Mouse (Mus musculus) forebrain, embryonic 13.5 days (tissue): ENCODE measurements around the gene Pomgnt2. TPM values are rescaled to one million over a fixed set of nuclear protein-coding genes. Genes with fewer than 3 reads are reported as not detected.

Source experiments
- ATAC-seq: fragments of 200-750 bp; cut with Nextera tagmentation; 2 replicates; pipeline ENCODE4 v1.8.0; 2017
- H3K27ac ChIP-seq: fragments of 300-500 bp; sonication (generic); 2 replicates; pipeline ENCODE4 v1.5.1; 2015; ENCODE audit warnings: inconsistent platforms, mild to moderate bottlenecking, moderate library complexity
- H3K27me3 ChIP-seq: fragments of 300-500 bp; sonication (generic); 2 replicates; pipeline ENCODE4 v1.6.1; 2015; ENCODE audit warnings: mild to moderate bottlenecking, inconsistent platforms
- H3K36me3 ChIP-seq: fragments of 300-500 bp; sonication (generic); 2 replicates; pipeline ENCODE4 v1.6.1; 2015; ENCODE audit warnings: mild to moderate bottlenecking, inconsistent platforms; ENCODE audit not compliant: poor library complexity, severe bottlenecking
- H3K4me1 ChIP-seq: fragments of 300-500 bp; sonication (generic); 2 replicates; pipeline ENCODE4 v1.6.1; 2015; ENCODE audit warnings: inconsistent platforms
- H3K4me2 ChIP-seq: fragments of 300-500 bp; sonication (generic); 2 replicates; pipeline ENCODE4 v1.6.1; 2015; ENCODE audit warnings: inconsistent platforms, mild to moderate bottlenecking, moderate library complexity
- H3K4me3 ChIP-seq: fragments of 300-500 bp; sonication (generic); 2 replicates; pipeline ENCODE4 v1.5.1; 2015; ENCODE audit warnings: mild to moderate bottlenecking, inconsistent platforms
- H3K9ac ChIP-seq: fragments of 300-500 bp; sonication (generic); 2 replicates; pipeline ENCODE4 v1.6.1; 2015; ENCODE audit warnings: mild to moderate bottlenecking, inconsistent platforms
- H3K9me3 ChIP-seq: fragments of 300-500 bp; sonication (generic); replicated peaks from 2 replicates; pipeline ENCODE4 v1.6.1; 2016; ENCODE audit warnings: inconsistent platforms
- WGBS: fragments of 180-500 bp; shearing (Covaris S2); methylation state at CpG from one replicate; pipeline ENCODE4 v1.1.7; 2015; 5-methylcytosine and 5-hydroxymethylcytosine counted together
- polyA plus RNA-seq: library from polyadenylated mRNA; unstranded; fragments of >200 nt; fragmentation: Nextera tagmentation; extraction: Ambion mirVana; gene quantifications from 2 replicates; pipeline ENCODE4 v1.2.1, GENCODE M21; 2015

The Pomgnt2 gene
- polyA plus RNA-seq, 1 experiment from 2014 or later: 16.7 TPM

DNA sequence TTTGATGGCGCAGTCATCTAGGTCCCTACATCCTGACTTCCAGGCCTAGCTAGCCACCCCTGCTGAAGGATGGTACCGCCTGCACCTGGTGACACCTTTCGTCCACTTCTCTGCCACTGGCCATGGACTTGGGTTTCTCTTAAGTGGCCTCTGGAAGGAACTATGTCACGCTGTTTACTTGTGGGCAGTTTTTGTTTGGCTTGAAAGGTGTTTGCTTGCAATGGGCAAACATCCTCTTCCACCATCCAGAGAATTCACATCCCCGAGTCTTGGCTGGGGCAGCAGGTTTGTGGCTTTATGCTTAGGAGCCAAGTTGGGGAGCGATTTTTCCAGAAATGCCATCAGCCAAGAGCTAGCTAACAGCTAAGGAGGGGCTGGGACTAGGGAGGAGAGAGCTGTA, 44.3 kb downstream of the Pomgnt2 start:
- no peaks in the 10 kb centered on the region for H3K27me3 ChIP-seq
- H3K9ac ChIP-seq: no peak overlapping the region
- no peak overlapping the region for H3K27ac ChIP-seq
- no peak overlapping the region for H3K4me2 ChIP-seq
- H3K9me3 ChIP-seq: no peaks in the 10 kb centered on the region
- no peak overlapping the region for H3K4me3 ChIP-seq
- no peaks in the 10 kb centered on the region for H3K36me3 ChIP-seq
- H3K4me1 ChIP-seq: peaks cover 15% of the 10 kb centered on the region
- WGBS: 92% methylated on average over 6 of the region's 6 CpGs
- no peak for ATAC-seq

DNA sequence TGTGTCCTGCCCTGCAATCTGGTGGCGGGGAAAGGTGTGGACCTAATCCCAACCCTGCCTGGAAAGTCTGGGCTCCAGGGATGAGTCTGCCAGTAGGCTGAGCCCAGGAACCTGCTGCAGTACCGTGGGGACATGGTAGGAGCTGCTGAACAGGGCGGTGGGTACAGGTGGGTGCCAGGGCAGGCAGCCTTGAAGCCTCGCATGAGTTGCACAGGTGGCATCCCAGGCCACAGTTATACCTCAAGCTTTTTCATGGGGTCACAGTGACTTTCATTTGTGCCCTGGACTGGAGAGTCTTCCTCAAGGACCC, 45.8 kb downstream of the Pomgnt2 start:
- no peaks in the 10 kb centered on the region for H3K36me3 ChIP-seq
- peaks cover 15% of the 10 kb centered on the region for H3K4me1 ChIP-seq
- 0 out of 2 replicates have a peak overlapping the region, but pooled peaks have one; percentile 65 for H3K27ac ChIP-seq
- peak overlapping the region; percentile 56 for H3K4me2 ChIP-seq
- no peaks in the 10 kb centered on the region for H3K27me3 ChIP-seq
- H3K9ac ChIP-seq: peak overlapping the region; percentile 41; the same call in 1 of the 2 replicates
- no peaks in the 10 kb centered on the region for H3K9me3 ChIP-seq
- peak overlapping the region; percentile 24 for H3K4me3 ChIP-seq
- WGBS: 20% methylated on average over 4 of the region's 4 CpGs
- ATAC-seq: peak; percentile 68

DNA sequence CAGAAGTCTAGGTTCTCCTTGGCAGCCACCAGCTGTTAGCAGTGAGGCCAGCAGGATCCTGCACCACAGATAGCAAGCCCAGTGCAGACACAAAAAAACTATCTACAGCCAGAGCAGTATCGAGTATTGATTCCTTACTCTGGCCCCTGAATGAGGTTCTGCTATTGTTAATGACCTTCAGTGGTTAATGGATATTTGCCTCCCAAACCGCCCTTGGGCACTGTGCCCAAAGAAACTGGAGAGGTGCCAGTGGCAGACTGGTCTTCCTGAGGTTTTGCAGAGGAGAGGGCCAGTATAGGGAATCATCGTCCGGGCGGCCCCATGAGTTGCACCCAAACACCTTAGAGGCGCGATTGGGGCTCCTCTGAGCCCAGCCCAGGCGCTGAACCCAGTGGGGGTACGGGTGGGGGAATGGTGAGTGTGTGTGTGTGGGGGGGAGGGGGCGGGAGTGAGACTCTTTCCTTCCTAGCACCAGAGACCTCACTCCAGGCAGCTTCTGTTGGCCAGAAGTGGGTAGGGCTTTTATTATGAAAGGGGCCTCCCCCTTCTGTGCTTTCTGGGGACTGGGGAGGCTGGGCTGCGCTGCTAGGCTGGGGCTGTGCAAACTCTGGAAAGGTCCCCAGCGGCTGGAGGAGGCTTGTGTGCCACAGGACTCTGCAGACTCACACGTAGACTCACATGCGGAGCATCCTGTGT, 46.3 kb downstream of the Pomgnt2 start, which contains the start of gene Fam198a:
Gene Fam198a (plus strand): TSS at position 571 of the 696 bp plus-strand sequence.
- Histone ChIP-seq H3K4me2 (peak within 1 kb of the TSS; percentile 56), H3K27me3 (no peaks in the 10 kb centered on the region), H3K4me1 (peaks cover 15% of the 10 kb centered on the region), H3K9me3 (no peaks in the 10 kb centered on the region), H3K27ac (peak within 1 kb of the TSS; percentile 65), H3K4me3 (peak within 1 kb of the TSS; percentile 24), H3K36me3 (no peaks in the 10 kb centered on the region), H3K9ac (peak within 1 kb of the TSS; percentile 41; the same call in 1 of the 2 replicates)
- 2% methylated on average over 14 of the region's 14 CpGs for WGBS
- ATAC-seq: peak; percentile 93

DNA sequence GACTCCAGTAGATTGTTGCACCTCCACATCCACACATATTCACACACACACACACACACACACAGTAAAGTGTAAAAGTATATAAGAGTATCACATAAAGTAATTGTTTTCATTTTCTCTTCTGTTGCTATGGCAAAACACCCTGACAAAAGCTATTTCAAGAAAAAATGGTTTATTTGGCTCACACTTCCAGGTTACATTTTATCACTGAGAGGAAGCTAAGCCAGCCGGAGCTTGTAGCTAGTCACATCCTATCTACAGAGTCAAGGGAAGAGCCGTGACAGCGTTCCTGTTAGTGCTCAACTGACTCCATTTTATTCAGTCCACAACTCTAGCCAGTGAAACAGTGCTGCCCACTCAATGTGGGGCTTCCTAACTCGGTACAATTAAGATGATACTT, 48.5 kb downstream of the Pomgnt2 start:
- ATAC-seq: no peak
- Histone ChIP-seq H3K9me3 (no peaks in the 10 kb centered on the region), H3K27me3 (no peaks in the 10 kb centered on the region), H3K4me1 (peaks cover 15% of the 10 kb centered on the region), H3K4me3 (no peak overlapping the region), H3K36me3 (no peaks in the 10 kb centered on the region), H3K4me2 (no peak overlapping the region), H3K9ac (no peak overlapping the region), H3K27ac (no peak overlapping the region)
- 80% methylated on average over 4 of the region's 4 CpGs for WGBS

DNA sequence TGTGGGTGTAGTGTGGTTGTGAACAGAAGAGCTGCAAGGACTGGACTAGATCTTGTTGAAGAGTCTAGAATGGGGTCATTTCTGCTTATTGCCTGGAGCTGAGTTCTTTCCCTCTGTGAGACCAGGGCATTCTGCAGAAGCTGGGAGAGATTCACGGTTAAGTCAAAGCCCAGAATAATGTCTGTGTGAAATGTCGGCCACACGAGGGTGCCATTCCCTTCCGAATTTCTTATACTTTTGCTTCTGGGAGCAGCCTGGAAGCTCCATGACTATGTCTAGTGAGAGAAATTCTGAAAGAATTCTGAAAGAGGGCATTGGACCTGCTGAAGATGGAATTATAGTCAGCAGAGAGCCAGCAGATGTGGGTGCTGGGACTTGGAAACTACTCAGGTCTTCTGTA, 49.1 kb downstream of the Pomgnt2 start:
- 7% methylated on average over 4 of the region's 4 CpGs for WGBS
- Histone ChIP-seq H3K9ac (no peak overlapping the region), H3K9me3 (no peaks in the 10 kb centered on the region), H3K4me2 (no peak overlapping the region), H3K4me3 (no peak overlapping the region), H3K27me3 (no peaks in the 10 kb centered on the region), H3K36me3 (no peaks in the 10 kb centered on the region), H3K4me1 (peaks cover 15% of the 10 kb centered on the region), H3K27ac (no peak overlapping the region)
- no peak for ATAC-seq

DNA sequence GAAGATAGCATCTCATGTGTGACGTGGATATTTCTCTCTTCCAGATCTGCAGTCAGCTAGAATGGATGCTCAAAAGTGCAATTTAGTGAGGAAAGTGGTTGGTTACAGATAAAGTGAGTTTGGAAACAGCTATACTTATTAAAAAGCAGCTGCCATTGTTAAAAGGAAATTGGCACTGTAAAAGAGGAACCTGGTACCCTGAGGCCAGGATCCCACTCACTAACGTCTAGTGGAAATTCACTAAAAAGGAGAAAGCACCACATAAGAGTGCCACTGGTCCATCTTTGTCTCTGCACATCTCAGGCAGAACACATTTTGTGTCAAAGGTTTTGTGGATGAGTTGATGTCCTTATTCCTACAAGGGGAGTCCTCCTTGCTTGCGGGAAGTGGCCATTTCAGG, 53.3 kb downstream of the Pomgnt2 start:
- H3K9me3 ChIP-seq: no peaks in the 10 kb centered on the region
- H3K9ac ChIP-seq: no peak overlapping the region
- H3K4me3 ChIP-seq: no peak overlapping the region
- no peaks in the 10 kb centered on the region for H3K4me1 ChIP-seq
- no peak overlapping the region for H3K4me2 ChIP-seq
- no peak for ATAC-seq
- H3K36me3 ChIP-seq: no peaks in the 10 kb centered on the region
- 90% methylated on average over 3 of the region's 3 CpGs for WGBS
- no peak overlapping the region for H3K27ac ChIP-seq
- H3K27me3 ChIP-seq: no peaks in the 10 kb centered on the region

DNA sequence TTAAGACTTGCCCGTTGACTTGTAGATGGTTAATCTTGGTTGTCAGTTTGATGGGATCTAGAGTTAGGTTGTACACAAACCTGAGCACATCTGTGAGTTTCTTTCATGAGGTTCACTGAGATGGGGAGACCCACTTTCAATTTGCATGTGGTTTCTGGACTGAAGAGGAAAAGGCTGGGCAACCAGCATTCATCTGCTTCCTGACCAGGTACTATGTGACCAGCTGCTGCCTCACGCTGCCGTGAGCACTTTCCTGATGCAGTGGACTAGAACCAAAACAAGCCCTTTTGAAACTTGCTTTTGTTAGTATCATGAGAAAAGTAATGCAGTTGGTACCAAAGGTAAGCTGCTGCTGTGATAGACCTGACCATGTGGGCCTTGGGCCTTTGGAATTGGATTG, 53.9 kb downstream of the Pomgnt2 start:
- Histone ChIP-seq H3K36me3 (no peaks in the 10 kb centered on the region), H3K4me2 (no peak overlapping the region), H3K27me3 (no peaks in the 10 kb centered on the region), H3K4me3 (no peak overlapping the region), H3K9me3 (no peaks in the 10 kb centered on the region), H3K4me1 (no peaks in the 10 kb centered on the region), H3K9ac (no peak overlapping the region), H3K27ac (no peak overlapping the region)
- 87% methylated on average over 3 of the region's 3 CpGs for WGBS
- ATAC-seq: no peak

DNA sequence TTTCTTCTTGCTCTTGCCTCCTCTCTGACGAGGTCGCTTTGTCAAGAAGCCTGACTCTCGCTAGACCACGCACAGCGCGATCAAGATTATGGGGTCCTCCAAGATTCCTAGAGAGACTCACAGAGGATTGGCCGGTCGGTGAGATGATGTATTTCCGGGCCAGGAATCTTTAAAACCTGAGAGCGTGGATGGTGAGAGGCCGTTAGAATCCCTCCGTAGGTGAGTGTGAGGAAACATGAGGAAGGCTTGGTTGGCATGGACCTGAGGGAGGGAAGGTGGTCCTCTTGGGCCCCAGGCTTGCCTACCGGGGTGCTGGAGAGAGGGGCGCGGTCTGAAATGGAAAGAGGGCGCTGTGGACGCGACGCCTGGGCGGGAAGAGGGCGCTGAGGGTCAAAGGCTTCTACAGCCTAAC, 59.0 kb downstream of the Pomgnt2 start:
- Histone ChIP-seq H3K4me1 (no peaks in the 10 kb centered on the region; the same call in 1 of the 2 replicates), H3K27me3 (0 out of 2 replicates have a peak, but pooled peaks cover 6% of the 10 kb centered on the region), H3K4me3 (peak overlapping the region; percentile 42), H3K9ac (peak overlapping the region; percentile 63), H3K9me3 (no peaks in the 10 kb centered on the region), H3K27ac (peak overlapping the region; percentile 16; the same call in 1 of the 2 replicates), H3K4me2 (peak overlapping the region; percentile 59), H3K36me3 (no peaks in the 10 kb centered on the region)
- 49% methylated on average over 21 of the region's 21 CpGs for WGBS
- ATAC-seq: peak; percentile 80

DNA sequence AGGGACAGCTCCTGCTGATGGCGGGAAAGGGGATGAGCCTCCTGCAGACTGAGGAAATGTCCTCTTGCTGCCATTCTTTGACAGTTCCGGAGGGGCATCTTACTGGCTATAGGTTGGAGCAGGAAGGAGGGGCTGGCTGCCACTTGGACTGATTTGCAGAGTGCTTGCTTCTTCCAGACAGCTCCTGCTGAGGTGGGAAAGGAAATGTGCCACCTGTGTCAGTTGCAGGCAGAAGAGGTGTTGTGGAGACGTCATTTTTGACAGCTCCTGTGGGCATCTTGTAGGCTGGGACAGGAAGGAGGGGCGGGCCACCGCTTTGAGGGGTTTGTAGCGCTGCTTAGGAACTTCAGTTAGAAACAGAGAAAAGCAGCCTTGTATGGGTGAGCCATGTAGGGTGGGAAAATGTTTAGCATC, 59.5 kb downstream of the Pomgnt2 start:
- peak overlapping the region; percentile 43; the same call in 1 of the 2 replicates for H3K9ac ChIP-seq
- no peaks in the 10 kb centered on the region; the same call in 1 of the 2 replicates for H3K4me1 ChIP-seq
- peak overlapping the region; percentile 42 for H3K4me3 ChIP-seq
- H3K36me3 ChIP-seq: no peaks in the 10 kb centered on the region
- peak overlapping the region; percentile 59 for H3K4me2 ChIP-seq
- peaks cover 6% of the 10 kb centered on the region; the same call in 1 of the 2 replicates for H3K27me3 ChIP-seq
- ATAC-seq: peak; percentile 73
- 59% methylated on average over 6 of the region's 6 CpGs for WGBS
- peak overlapping the region; percentile 16; the same call in 1 of the 2 replicates for H3K27ac ChIP-seq
- no peaks in the 10 kb centered on the region for H3K9me3 ChIP-seq

DNA sequence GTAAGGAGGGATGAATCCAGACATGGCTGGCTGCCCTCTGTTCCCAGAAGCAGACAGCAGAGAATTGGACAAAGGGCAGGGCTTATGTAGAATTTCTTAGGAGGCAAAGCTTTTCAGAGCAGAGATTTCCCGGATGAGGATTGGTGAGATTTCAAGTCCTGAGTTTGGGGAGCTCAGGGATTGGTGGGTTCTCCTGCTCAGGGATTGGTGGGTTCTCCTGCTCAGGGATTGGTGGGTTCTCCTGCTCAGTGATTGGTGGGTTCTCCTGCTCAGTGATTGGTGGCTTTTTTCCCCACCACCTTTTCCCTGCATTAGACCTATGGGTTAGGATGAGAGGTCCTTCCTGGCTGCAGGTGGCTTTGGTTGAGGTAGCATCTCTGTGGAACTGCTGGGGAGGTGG, 60.0 kb downstream of the Pomgnt2 start:
- 77% methylated on average over 1 of the region's 1 CpGs for WGBS
- Histone ChIP-seq H3K9me3 (no peaks in the 10 kb centered on the region), H3K9ac (no peak overlapping the region), H3K36me3 (no peaks in the 10 kb centered on the region), H3K4me1 (no peaks in the 10 kb centered on the region; the same call in 1 of the 2 replicates), H3K4me3 (peak overlapping the region; percentile 42), H3K27me3 (peaks cover 6% of the 10 kb centered on the region; the same call in 1 of the 2 replicates), H3K4me2 (peak overlapping the region; percentile 59), H3K27ac (no peak overlapping the region)
- ATAC-seq: peak; percentile 79

DNA sequence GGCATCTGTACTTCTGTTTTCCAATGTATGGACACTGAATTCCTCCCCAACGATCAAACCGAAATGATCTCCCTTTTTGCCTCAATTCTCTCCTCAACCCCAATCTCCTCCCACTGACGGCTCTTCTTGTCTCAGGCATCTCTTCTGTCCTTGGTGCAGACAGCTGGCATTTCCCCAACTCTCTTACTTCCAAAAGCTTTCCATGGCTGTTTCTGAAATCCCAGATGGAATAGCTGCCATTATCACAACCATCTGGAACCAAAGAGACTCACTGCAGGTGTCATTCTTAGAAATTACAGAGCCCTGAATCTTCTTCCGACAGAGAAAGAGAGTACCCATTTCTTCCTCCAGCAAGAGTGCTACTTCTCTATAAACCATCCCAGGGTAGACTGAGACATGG, 62.1 kb downstream of the Pomgnt2 start:
- Histone ChIP-seq H3K4me2 (no peak overlapping the region), H3K4me1 (no peaks in the 10 kb centered on the region; the same call in 1 of the 2 replicates), H3K27me3 (peaks cover 6% of the 10 kb centered on the region; the same call in 1 of the 2 replicates), H3K9me3 (no peaks in the 10 kb centered on the region), H3K4me3 (no peak overlapping the region), H3K27ac (no peak overlapping the region), H3K36me3 (no peaks in the 10 kb centered on the region), H3K9ac (no peak overlapping the region)
- no peak for ATAC-seq
- WGBS: 83% methylated on average over 4 of the region's 4 CpGs
